Mouse (Mus musculus): ENCODE data around the gene Fam196b. TPM values are rescaled to one million over a fixed set of nuclear protein-coding genes. Genes with fewer than 3 reads are reported as not detected.

Gene Fam196b
- polyA plus RNA-seq (2015; fragmentation: Nextera tagmentation; extraction: Ambion mirVana) = 5.1 and 6.4 TPM in 2 replicates

- H3K4me3 ChIP-seq = peak within 1 kb of the TSS; percentile 50
- peak within 1 kb of the TSS; percentile 58 for H3K4me2 ChIP-seq
- H3K9ac ChIP-seq = peak within 1 kb of the TSS; percentile 58
- ATAC-seq (replicated peaks) = peak; percentile 84
- 0 out of 2 replicates have a peak, but pooled peaks cover 2% of the 10 kb centered on the region for H3K27me3 ChIP-seq (replicated peaks)
- 2% methylated on average over 13 of the region's 13 CpGs for WGBS
- no peaks in the 10 kb centered on the region for H3K9me3 ChIP-seq
- H3K4me1 ChIP-seq = peaks cover 36% of the 10 kb centered on the region
- H3K27ac ChIP-seq = peak within 1 kb of the TSS; percentile 60; the same call in 1 of the 2 replicates
- H3K36me3 ChIP-seq (replicated peaks) = no peaks in the 10 kb centered on the region
Observed at GRCm38 (mm10) chr11:34314534-34315379, at the start of gene Fam196b. TSS of gene Fam196b (plus strand) at chr11:34314822.

- Histone ChIP-seq H3K4me1 (peaks cover 14% of the 10 kb centered on the region), H3K4me3 (no peak overlapping the region), H3K36me3 (replicated peaks) (no peaks in the 10 kb centered on the region), H3K27ac (no peak overlapping the region), H3K9me3 (no peaks in the 10 kb centered on the region), H3K9ac (no peak overlapping the region), H3K27me3 (replicated peaks) (no peaks in the 10 kb centered on the region), H3K4me2 (no peak overlapping the region)
- ATAC-seq (replicated peaks) = no peak
- WGBS = 53% methylated on average over 10 of the region's 10 CpGs
Observed at GRCm38 (mm10) chr11:34272016-34272415, 42.6 kb upstream of the Fam196b start.

GRCm38 (mm10) chr11:34275941-34276340, 38.7 kb upstream of the Fam196b start:
- ATAC-seq (replicated peaks) = no peak; the same call in 1 of the 2 replicates

GRCm38 (mm10) chr11:34276363-34277046, 38.1 kb upstream of the Fam196b start:
- no peak overlapping the region for H3K9ac ChIP-seq
- no peaks in the 10 kb centered on the region for H3K9me3 ChIP-seq
- H3K4me3 ChIP-seq = no peak overlapping the region
- peak; percentile 75 for ATAC-seq (replicated peaks)
- H3K4me2 ChIP-seq = peak overlapping the region; percentile 32
- no peak overlapping the region for H3K27ac ChIP-seq
- H3K27me3 ChIP-seq (replicated peaks) = peaks cover 7% of the 10 kb centered on the region; the same call in 1 of the 2 replicates
- H3K36me3 ChIP-seq (replicated peaks) = no peaks in the 10 kb centered on the region
- peaks cover 12% of the 10 kb centered on the region for H3K4me1 ChIP-seq
- WGBS = 27% methylated on average over 14 of the region's 14 CpGs

More at GRCm38 (mm10) chr11:34275941-34276340, 38.7 kb upstream of the Fam196b start:
- no peak overlapping the region for H3K27ac ChIP-seq
- no peak overlapping the region for H3K4me3 ChIP-seq
- H3K27me3 ChIP-seq (replicated peaks) = peaks cover 7% of the 10 kb centered on the region; the same call in 1 of the 2 replicates
- H3K36me3 ChIP-seq (replicated peaks) = no peaks in the 10 kb centered on the region
- H3K9ac ChIP-seq = no peak overlapping the region
- WGBS = 35% methylated on average over 2 of the region's 2 CpGs
- no peak overlapping the region for H3K4me2 ChIP-seq
- peaks cover 15% of the 10 kb centered on the region for H3K4me1 ChIP-seq
- H3K9me3 ChIP-seq = no peaks in the 10 kb centered on the region

- no peak overlapping the region for H3K9ac ChIP-seq
- ATAC-seq (replicated peaks) = peak; percentile 28; the same call in 1 of the 2 replicates
- H3K9me3 ChIP-seq = no peaks in the 10 kb centered on the region
- WGBS = 31% methylated on average over 3 of the region's 3 CpGs
- H3K27me3 ChIP-seq (replicated peaks) = peaks cover 7% of the 10 kb centered on the region; the same call in 1 of the 2 replicates
- H3K4me3 ChIP-seq = no peak overlapping the region
- no peaks in the 10 kb centered on the region for H3K36me3 ChIP-seq (replicated peaks)
- peak overlapping the region; percentile 32 for H3K4me2 ChIP-seq
- peaks cover 9% of the 10 kb centered on the region for H3K4me1 ChIP-seq
- H3K27ac ChIP-seq = no peak overlapping the region
Observed at GRCm38 (mm10) chr11:34277047-34277445, 37.6 kb upstream of the Fam196b start.

GRCm38 (mm10) chr11:34284124-34284808, 30.4 kb upstream of the Fam196b start:
- no peak for ATAC-seq (replicated peaks)
- peaks cover 7% of the 10 kb centered on the region; the same call in 1 of the 2 replicates for H3K4me1 ChIP-seq
- H3K4me3 ChIP-seq = no peak overlapping the region
- H3K4me2 ChIP-seq = no peak overlapping the region
- no peak overlapping the region for H3K27ac ChIP-seq
- peaks cover 3% of the 10 kb centered on the region; the same call in 1 of the 2 replicates for H3K27me3 ChIP-seq (replicated peaks)
- no peaks in the 10 kb centered on the region for H3K36me3 ChIP-seq (replicated peaks)
- WGBS = 22% methylated on average over 13 of the region's 13 CpGs
- H3K9me3 ChIP-seq = no peaks in the 10 kb centered on the region
- no peak overlapping the region for H3K9ac ChIP-seq

GRCm38 (mm10) chr11:34290265-34290664, 24.4 kb upstream of the Fam196b start:
- Histone ChIP-seq H3K4me3 (no peak overlapping the region), H3K9me3 (no peaks in the 10 kb centered on the region), H3K36me3 (replicated peaks) (no peaks in the 10 kb centered on the region), H3K9ac (no peak overlapping the region), H3K4me1 (peaks cover 12% of the 10 kb centered on the region), H3K4me2 (no peak overlapping the region), H3K27ac (no peak overlapping the region; the same call in 1 of the 2 replicates), H3K27me3 (replicated peaks) (peaks cover 3% of the 10 kb centered on the region; the same call in 1 of the 2 replicates)
- peak; percentile 65; the same call in 1 of the 2 replicates for ATAC-seq (replicated peaks)
- 12% methylated on average over 4 of the region's 4 CpGs for WGBS

- Histone ChIP-seq H3K27me3 (replicated peaks) (peaks cover under 1% of the 10 kb centered on the region; the same call in 1 of the 2 replicates), H3K4me3 (no peak overlapping the region), H3K9ac (no peak overlapping the region), H3K36me3 (replicated peaks) (no peaks in the 10 kb centered on the region), H3K9me3 (no peaks in the 10 kb centered on the region), H3K4me2 (no peak overlapping the region), H3K27ac (no peak overlapping the region; the same call in 1 of the 2 replicates), H3K4me1 (peaks cover 12% of the 10 kb centered on the region)
- ATAC-seq (replicated peaks) = no peak
- 12% methylated on average over 2 of the region's 2 CpGs for WGBS
Observed at GRCm38 (mm10) chr11:34290708-34291107, 23.9 kb upstream of the Fam196b start.

GRCm38 (mm10) chr11:34291304-34291703, 23.3 kb upstream of the Fam196b start:
- no peak overlapping the region for H3K9ac ChIP-seq
- H3K4me1 ChIP-seq = peaks cover 12% of the 10 kb centered on the region
- no peak overlapping the region for H3K4me3 ChIP-seq
- H3K36me3 ChIP-seq (replicated peaks) = no peaks in the 10 kb centered on the region
- ATAC-seq (replicated peaks) = no peak
- no peak overlapping the region for H3K4me2 ChIP-seq
- no peak overlapping the region for H3K27ac ChIP-seq
- no peaks in the 10 kb centered on the region for H3K27me3 ChIP-seq (replicated peaks)
- WGBS = 50% methylated on average over 3 of the region's 3 CpGs
- H3K9me3 ChIP-seq = no peaks in the 10 kb centered on the region

GRCm38 (mm10) chr11:34297698-34298378, 16.8 kb upstream of the Fam196b start:
- Histone ChIP-seq H3K4me1 (peaks cover 8% of the 10 kb centered on the region), H3K4me2 (no peak overlapping the region), H3K27me3 (replicated peaks) (no peaks in the 10 kb centered on the region), H3K36me3 (replicated peaks) (no peaks in the 10 kb centered on the region), H3K9ac (no peak overlapping the region), H3K27ac (peak overlapping the region; percentile 61), H3K4me3 (no peak overlapping the region), H3K9me3 (no peaks in the 10 kb centered on the region)
- ATAC-seq (replicated peaks) = peak; percentile 94
- WGBS = 23% methylated on average over 5 of the region's 5 CpGs

GRCm38 (mm10) chr11:34299550-34299949, 15.1 kb upstream of the Fam196b start:
- H3K4me1 ChIP-seq = peaks cover 8% of the 10 kb centered on the region
- no peaks in the 10 kb centered on the region for H3K27me3 ChIP-seq (replicated peaks)
- no peaks in the 10 kb centered on the region for H3K9me3 ChIP-seq
- H3K4me2 ChIP-seq = no peak overlapping the region
- H3K9ac ChIP-seq = no peak overlapping the region
- 91% methylated on average over 1 of the region's 1 CpGs for WGBS
- no peak overlapping the region for H3K4me3 ChIP-seq
- no peak for ATAC-seq (replicated peaks)
- H3K27ac ChIP-seq = no peak overlapping the region
- no peaks in the 10 kb centered on the region for H3K36me3 ChIP-seq (replicated peaks)

All from midbrain, embryonic 15.5 days (tissue).